Mouse (Mus musculus) gastrocnemius, adult 2 months (tissue): ENCODE data around the gene Ndufv2. TPM values are rescaled to one million over a fixed set of nuclear protein-coding genes. Genes with fewer than 3 reads are reported as not detected.
"Not testable (repeated sequence)": the region's sequence is repeated elsewhere in the genome, so short reads cannot be mapped to it uniquely, and the experiment has no call there.

Source experiments
- DNase-seq: peaks from one replicate; pipeline ENCODE4 v3.0.0; 2022
- H3K27ac ChIP-seq: fragments of 200-600 bp; 2 replicates; pipeline ENCODE4 v1.8.1; 2022; ENCODE audit warnings: mild to moderate bottlenecking
- H3K4me3 ChIP-seq: fragments of 200-600 bp; 2 replicates; pipeline ENCODE4 v1.8.1; 2022; ENCODE audit warnings: mild to moderate bottlenecking, moderate library complexity
- CTCF ChIP-seq: fragments of 200-600 bp; IDR thresholded peaks from 2 replicates; pipeline ENCODE4 v1.8.1; 2022; ENCODE audit warnings: antibody characterized with exemption, mild to moderate bottlenecking, moderate library complexity
- intact Hi-C: fragments of 180-260 bp; cut with DNase I; formaldehyde crosslinking; loops from one replicate; pipeline ENCODE4 v1.15.1; 2025
- total RNA-seq, 2 experiments: library from RNA; stranded (reverse); gene quantifications; 2 replicates each; pipeline ENCODE4 v1.2.3; 2021

The Ndufv2 gene
- total RNA-seq, 2 experiments from 2014 or later = 610 to 870 TPM

DNA sequence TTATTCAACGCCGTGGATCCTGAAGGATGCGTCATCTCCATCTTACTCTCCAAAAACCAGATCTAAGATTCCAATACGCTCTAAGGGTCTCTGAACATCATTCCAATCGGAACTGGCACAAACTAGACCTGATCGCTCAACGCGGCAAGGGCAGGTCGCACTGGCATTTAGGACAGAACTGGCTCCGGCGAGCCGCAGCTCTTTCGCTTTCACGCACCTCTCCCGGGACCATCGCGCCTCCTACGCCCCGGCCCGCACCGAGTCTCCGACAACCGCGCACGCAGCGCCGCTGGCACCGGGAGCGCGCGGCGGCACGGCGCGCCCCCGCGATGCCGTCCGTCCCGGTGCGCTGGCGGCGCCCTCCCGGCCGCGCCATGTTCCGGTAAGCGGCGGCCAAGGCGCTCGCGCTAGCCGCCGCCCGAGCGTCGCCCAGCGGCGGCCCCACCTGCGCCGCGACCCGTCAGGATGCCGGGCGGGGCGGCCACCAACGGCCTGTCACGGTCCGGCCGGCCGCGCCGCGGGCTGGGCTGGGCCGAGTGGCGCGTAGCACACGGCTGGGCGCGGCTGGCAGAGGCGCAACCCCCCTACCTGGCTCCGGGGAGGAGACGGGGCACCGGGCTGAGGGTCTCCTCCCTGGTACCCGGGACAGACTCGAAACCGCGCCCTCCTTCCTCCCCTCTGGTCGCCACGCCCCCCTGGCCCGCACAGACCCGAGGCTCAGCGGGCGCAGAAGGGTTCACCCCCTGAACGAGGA is 25.0 kb downstream of the Ndufv2 start:
- H3K27ac ChIP-seq = peak overlapping the region; percentile 95
- peak; percentile 69 for DNase-seq
- no peak for TF ChIP-seq CTCF
- H3K4me3 ChIP-seq = peak overlapping the region; percentile 97
- intact Hi-C loops = loop anchor here (2.0 kb wide), 1 partner anchor 24 kb away; the partner anchor contains the start of gene Ndufv2

DNA sequence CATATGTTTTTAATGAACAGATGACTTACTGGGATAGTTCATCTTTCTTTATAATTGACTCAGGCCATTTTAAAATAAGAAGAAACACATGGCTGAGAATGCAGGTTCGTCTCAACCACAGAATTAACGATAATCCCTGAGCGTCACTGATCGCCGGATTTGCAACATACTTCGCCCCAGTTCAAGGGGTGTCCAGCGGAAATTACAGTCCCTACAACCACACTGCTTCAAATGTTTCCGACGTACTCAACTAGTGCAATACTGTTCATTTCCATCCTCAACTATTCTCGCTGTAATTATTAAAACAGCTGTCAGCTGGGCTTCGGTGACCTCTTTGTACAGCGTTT is 25.6 kb downstream of the Ndufv2 start:
- TF ChIP-seq CTCF = no peak
- intact Hi-C loops = loop anchor here (2.0 kb wide), 1 partner anchor 25 kb away; the partner anchor contains the start of gene Ndufv2
- peak overlapping the region; percentile 95 for H3K27ac ChIP-seq
- DNase-seq = no peak
- H3K4me3 ChIP-seq = peak overlapping the region; percentile 97

DNA sequence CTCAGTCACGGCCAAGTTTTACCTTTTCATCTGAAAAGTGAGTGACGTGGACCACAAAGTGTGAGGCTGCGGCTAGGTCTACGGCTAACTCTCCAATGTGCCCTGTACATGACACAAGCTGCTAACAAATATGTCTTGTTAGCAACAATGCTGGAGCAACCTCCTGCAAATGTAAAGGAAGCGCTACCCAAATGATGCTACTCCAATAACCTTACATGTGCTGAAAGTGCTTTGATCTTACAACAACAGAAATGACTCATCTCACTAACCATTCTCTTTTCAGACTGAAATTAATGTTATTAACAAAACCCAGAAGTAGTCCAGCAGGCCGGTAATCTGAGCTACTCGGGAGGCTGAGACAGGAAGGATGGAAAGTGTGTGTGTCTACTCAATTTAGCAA is 27.4 kb downstream of the Ndufv2 start:
- TF ChIP-seq CTCF = no peak
- Histone ChIP-seq H3K4me3 (no peak overlapping the region), H3K27ac (no peak overlapping the region)
- DNase-seq = no peak
- intact Hi-C loops = no loop called here

DNA sequence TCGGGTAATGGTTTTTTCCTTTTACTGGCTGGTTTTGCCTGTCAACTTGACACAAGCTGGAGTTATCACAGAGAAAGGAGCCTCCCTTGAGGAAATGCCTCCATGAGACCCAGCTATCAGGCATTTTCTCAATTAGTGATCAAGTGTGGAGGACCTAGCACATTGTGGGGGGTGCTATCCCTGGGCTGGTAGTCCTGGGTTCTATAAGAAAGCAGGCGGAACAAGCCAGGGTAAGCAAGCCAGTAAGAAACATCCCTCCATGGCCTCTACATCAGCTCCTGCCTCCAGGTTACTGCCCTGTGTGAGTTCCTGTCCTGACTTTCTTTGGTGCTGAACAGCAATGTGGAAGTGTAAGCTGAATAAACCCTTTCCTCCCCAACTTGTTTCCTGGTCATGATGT is 32.3 kb downstream of the Ndufv2 start:
- H3K4me3 ChIP-seq, intact Hi-C loops, H3K27ac ChIP-seq, DNase-seq: not testable (repeated sequence)

DNA sequence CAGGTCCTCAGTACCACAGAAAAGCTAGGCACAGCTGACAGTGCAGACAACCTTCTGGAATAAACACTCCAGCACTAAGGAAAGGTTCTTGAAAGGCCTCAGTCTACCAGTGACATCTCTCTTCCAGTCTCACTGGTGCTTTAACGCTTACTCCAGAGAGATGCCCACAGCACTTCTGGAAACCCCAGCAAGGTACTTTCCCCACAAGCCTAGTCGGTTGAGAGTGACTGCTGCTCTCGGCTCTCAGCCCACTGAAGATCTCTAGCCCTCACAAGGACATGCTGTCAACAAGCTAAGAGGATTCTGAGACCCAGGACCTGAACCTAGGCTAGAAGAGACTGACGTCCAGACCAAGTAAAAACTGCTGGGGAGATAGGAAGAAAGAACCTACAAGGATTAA is 36.2 kb downstream of the Ndufv2 start:
- H3K27ac ChIP-seq = no peak overlapping the region
- no peak for DNase-seq
- H3K4me3 ChIP-seq = no peak overlapping the region
- TF ChIP-seq CTCF = no peak
- intact Hi-C loops = no loop called here

DNA sequence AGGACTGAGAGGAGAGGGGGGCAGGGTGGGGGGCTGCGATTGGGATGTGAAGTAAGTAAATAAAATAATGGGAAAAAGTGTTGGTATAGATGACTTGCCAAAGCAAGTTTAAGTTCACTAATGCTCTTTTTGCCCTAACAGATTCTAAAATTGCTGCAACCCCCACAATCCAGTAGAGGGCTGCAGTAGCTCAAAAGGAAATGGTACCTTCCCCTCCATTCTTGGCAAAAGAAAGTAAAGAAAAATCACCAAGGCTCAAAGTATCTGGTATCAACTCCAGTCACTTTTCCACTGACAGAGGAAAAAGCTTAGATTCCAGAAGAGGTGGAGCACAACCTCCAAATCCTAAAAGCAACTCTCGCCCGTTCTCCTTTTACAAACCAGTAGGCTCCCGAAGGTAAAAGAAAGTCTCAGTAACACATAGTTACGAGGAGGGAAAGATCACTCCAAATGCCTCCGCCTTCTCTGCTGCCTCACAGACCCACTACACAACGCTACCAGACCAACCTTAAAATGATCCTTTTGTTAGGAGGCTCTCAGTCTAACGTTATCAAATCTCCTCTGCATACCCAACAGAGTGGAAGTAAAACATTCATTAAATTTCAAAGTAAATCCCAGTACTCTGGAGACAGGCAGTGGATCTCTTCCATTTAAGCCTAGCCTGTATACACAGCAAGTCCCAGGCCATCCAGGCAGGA is 40.0 kb downstream of the Ndufv2 start:
- peak; percentile 36 for TF ChIP-seq CTCF
- DNase-seq = no peak
- intact Hi-C loops = no loop called here
- Histone ChIP-seq H3K27ac (no peak overlapping the region), H3K4me3 (peak overlapping the region; percentile 32)

DNA sequence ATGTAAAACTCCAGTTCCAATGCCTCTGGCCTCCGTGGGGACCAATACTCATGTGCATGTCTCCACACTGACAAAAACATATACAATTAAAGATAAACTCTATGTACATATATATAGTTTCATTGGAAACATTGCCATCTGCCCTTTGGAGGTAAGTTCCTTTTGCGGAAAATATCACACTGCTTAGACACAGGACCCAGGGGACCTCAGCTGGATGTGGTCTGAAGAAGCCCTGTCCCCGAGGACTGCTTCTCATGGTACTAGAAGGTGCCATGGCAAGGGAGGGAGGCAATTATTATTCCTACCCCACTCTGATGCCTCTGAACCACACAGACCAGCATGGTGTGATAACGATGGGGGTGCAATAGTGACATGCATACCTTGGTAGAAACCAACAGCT is 43.2 kb downstream of the Ndufv2 start:
- Histone ChIP-seq H3K4me3 (no peak overlapping the region), H3K27ac (no peak overlapping the region)
- DNase-seq = no peak
- intact Hi-C loops = no loop called here
- no peak for TF ChIP-seq CTCF

DNA sequence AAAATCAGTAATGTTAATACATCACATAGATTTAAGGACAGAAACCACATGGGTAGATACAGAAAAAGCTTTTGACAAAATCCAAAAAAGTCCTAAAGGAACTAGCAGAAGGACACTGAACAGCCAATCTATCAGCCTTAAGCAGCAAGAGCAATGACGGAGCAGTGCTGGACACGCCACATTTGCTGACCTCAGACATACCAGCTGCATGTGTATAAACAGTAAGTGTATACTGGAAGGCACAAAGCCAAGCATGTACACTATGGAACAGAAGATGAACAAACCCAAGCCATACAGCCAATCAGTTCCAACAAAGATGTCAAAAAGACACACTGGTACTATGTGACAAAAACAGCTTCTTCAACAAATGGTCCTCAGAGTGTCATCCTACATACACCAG is 44.2 kb downstream of the Ndufv2 start:
- no peak for TF ChIP-seq CTCF
- intact Hi-C loops = no loop called here
- no peak for DNase-seq
- Histone ChIP-seq H3K4me3 (no peak overlapping the region), H3K27ac (no peak overlapping the region)

DNA sequence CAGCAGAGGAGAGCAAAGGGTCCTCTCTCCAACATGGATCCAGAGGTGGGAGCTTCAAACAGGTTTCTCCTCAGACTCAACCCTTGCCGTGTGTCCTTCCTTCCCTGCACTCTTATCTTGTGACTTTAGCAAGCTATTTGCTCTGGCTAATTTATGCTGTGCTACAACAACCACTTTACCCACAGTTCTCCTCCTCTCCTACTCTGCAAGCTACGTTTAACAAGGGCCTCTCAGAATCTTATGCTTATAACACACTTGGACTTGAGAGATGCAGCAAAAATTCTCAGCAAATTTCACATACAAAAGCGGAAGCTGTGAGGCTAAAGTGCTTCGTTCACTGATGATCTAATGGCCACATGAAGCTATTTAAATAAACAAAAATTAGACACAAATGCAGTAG is 48.0 kb downstream of the Ndufv2 start:
- no peak for DNase-seq
- TF ChIP-seq CTCF = no peak
- Histone ChIP-seq H3K4me3 (no peak overlapping the region), H3K27ac (no peak overlapping the region)
- intact Hi-C loops = no loop called here

DNA sequence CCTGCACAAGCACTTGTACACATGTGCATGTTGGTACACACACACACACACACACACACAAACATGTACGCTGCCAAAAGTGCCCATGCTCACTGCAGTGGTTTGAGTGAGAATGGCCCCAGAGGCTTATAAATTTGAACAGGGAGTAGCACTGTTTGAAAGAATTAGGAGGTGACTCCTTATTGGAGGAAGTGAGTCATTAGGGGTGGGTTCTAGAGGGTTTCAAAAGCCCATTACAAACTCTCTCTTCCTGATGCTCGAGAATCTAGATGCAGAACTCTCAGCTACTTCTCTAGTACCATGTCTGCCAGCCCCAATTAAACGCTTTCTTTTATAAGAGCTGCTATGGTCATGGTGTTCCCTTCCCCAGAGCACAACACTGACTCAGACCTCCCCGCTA is 52.6 kb downstream of the Ndufv2 start:
- no peak overlapping the region for H3K4me3 ChIP-seq
- TF ChIP-seq CTCF = no peak
- intact Hi-C loops = no loop called here

DNA sequence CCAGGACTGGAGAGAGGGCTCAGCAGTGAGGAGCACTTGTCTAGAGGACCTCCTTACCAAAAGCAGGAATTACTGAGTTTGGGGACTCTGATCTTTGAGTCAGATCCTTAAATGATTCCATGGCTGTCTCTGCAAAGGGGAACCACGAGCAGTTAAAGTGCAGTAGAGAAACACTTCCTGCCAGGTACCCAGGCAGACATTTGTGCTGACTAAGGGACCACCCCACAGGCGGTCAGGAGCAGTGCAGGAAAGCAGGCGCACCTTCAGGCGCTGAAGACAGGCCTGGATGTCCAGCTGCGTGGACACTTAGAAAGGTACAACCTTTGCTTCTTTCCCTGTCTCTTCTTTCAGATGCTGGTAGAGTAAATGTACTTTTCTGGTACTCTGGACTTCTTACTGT is 53.2 kb downstream of the Ndufv2 start:
- TF ChIP-seq CTCF = no peak
- intact Hi-C loops = no loop called here
- H3K4me3 ChIP-seq = no peak overlapping the region
- H3K27ac ChIP-seq = no peak overlapping the region
- DNase-seq = no peak

More for the DNA sequence above, 52.6 kb downstream of the Ndufv2 start:
- no peak for DNase-seq
- no peak overlapping the region for H3K27ac ChIP-seq

DNA sequence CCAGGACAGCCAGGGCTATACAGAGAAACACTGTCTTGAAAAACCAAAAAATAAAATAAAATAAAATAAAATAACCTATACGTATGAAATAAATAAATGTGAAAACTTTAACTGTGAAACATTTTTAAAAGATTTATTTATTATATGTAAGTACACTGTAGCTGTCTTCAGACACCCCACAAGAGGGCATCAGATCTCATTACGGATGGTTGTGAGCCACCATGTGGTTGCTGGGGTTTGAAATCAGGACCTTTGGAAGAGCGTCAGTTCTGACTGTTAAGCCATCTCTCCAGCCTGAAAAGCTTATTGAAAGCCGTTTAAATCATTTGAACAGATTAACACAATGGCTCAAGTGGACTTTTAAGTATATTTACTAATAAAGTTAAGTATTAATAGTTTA is 57.7 kb downstream of the Ndufv2 start:
- H3K27ac ChIP-seq, DNase-seq, H3K4me3 ChIP-seq, intact Hi-C loops: not testable (repeated sequence)
- TF ChIP-seq CTCF = peak; percentile 36

DNA sequence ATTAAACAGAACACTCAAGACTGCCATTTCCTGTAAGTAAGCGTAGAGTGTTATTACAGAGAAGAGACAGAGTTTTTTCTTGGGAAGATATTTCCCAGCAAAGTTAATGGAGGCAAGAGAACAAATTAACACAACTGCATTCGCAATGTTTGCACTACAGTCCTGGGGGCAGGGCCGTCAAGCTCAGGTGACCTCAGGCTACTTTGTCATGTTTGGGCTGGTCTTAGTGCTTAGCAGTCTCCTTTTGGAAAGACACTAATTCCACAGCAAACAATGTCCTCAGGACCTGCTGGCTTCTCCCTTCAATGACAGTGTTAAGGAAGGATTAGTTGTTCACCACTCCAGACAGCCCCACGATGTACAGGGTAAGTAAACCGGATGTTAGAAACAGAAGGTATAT is 60.3 kb downstream of the Ndufv2 start:
- TF ChIP-seq CTCF = no peak
- intact Hi-C loops = no loop called here
- DNase-seq = no peak
- H3K4me3 ChIP-seq = no peak overlapping the region
- H3K27ac ChIP-seq = no peak overlapping the region

DNA sequence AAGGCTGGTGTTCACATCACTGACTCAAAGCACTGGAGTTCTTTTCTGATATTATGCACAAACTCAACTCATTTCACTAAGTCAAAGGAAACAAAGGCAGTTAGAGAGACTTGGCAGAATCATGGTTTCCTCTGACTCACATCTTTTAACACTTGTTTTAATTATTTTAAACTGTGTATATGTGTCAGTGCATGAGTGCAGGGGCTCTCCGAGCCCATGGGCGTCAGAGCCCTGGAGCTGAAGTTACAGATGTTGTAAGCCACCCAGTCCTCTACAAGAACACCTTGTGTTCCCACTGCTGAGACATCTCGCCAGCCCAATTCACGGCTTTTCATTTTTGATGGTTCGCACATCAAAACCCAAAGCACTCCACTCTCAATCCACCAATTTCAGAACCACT is 68.1 kb downstream of the Ndufv2 start:
- TF ChIP-seq CTCF = no peak
- no peak overlapping the region for H3K4me3 ChIP-seq
- intact Hi-C loops = no loop called here
- no peak for DNase-seq
- no peak overlapping the region for H3K27ac ChIP-seq
